Mouse (Mus musculus) liver, embryonic 14.5 days (tissue): ENCODE data around the gene Uba3.

Source experiments
- CTCF ChIP-seq: IDR thresholded peaks from 2 replicates; pipeline ENCODE4 v1.5.1; 2016; ENCODE audit warnings: antibody characterized with exemption, low read depth, control low read depth
- EP300 ChIP-seq: IDR thresholded peaks from 2 replicates; pipeline ENCODE4 v1.6.1; 2016; ENCODE audit warnings: antibody characterized with exemption, low read depth

DNA sequence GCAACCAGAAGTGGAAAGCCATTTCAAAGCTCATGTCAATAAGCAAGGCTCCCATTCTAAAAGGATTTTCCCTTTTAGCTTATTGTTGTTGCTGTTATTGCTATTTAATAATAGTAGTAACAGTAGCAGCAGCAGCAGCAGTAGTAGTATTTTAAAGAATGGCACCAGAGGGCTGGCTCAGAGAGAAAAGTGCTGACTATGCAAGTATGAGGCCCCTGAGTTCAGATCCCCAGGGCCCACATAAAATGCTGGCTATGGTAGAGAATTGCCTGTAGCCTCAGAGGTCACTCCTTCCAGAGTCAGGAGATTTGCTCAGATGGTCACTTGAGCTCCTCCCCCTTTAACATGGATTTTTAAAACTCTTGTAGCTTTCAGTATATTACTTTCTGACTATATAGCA lies 39.8 kb upstream of the Uba3 start:
- TF ChIP-seq EP300 (no peak), CTCF (no peak)
